Mouse (Mus musculus) G1E (cell line): ENCODE data around the gene Caly.

ENCODE experiments used
- CTCF ChIP-seq: IDR thresholded peaks from 2 replicates; pipeline ENCODE4 v1.5.1; 2012; ENCODE audit warnings: low read depth, low read length, inconsistent platforms, mixed read lengths
- GATA1 ChIP-seq: IDR thresholded peaks from 2 replicates; pipeline ENCODE4 v1.6.1; 2012; ENCODE audit warnings: borderline replicate concordance, low read length, inconsistent platforms, mixed read lengths
- GATA2 ChIP-seq: IDR thresholded peaks from 2 replicates; pipeline ENCODE4 v1.6.1; 2012; ENCODE audit warnings: low read depth, low read length, inconsistent platforms, borderline replicate concordance
- POLR2AphosphoS5 ChIP-seq: IDR thresholded peaks from 2 replicates; pipeline ENCODE4 v1.6.1; 2012; ENCODE audit warnings: low read depth, low read length, inconsistent platforms; ENCODE audit not compliant: insufficient replicate concordance
- TAL1 ChIP-seq: conservative IDR thresholded peaks from 2 replicates; pipeline ENCODE4 v1.6.1; 2012; ENCODE audit warnings: low read depth, low read length, inconsistent platforms, mixed read lengths

GRCm38 (mm10) chr7:140095556-140095955 lies 13.2 kb upstream of the Caly start:
- no peak for TF ChIP-seq CTCF
- no peak for TF ChIP-seq GATA2
- no peak for TF ChIP-seq GATA1
- no peak for TF ChIP-seq POLR2AphosphoS5
- TF ChIP-seq TAL1: no peak
